Mouse (Mus musculus) stomach, embryonic 16.5 days (tissue): Measurements from ENCODE around the gene Fstl1. TPM values are rescaled to one million over a fixed set of nuclear protein-coding genes. Genes with fewer than 3 reads are reported as not detected.
A peak's percentile ranks its signal among the peaks of the same experiment; 100 is the strongest.

ENCODE experiments used
- ATAC-seq: fragments of 200-750 bp; cut with Nextera tagmentation; 2 replicates; pipeline ENCODE4 v1.8.0; 2017; ENCODE audit warnings: moderate number of reproducible peaks, moderate TSS enrichment; ENCODE audit not compliant: insufficient read depth, low FRiP score
- H3K27ac ChIP-seq: fragments of 300-500 bp; sonication (generic); 2 replicates; pipeline ENCODE4 v1.5.1; 2014; ENCODE audit warnings: low read length
- H3K27me3 ChIP-seq: fragments of 300-500 bp; sonication (generic); 2 replicates; pipeline ENCODE4 v1.6.1; 2014; ENCODE audit warnings: low read length, control low read depth, mixed read lengths; ENCODE audit not compliant: control insufficient read depth, insufficient read depth
- H3K36me3 ChIP-seq: fragments of 300-500 bp; sonication (generic); 2 replicates; pipeline ENCODE4 v1.6.1; 2014; ENCODE audit warnings: low read length; ENCODE audit not compliant: control insufficient read depth, insufficient read depth
- H3K4me1 ChIP-seq: fragments of 300-500 bp; sonication (generic); 2 replicates; pipeline ENCODE4 v1.6.1; 2014; ENCODE audit warnings: low read length, control low read depth, mixed read lengths; ENCODE audit not compliant: control insufficient read depth, insufficient read depth
- H3K4me2 ChIP-seq: fragments of 300-500 bp; sonication (generic); 2 replicates; pipeline ENCODE4 v1.6.1; 2014; ENCODE audit warnings: low read depth, low read length, mixed read lengths
- H3K4me3 ChIP-seq: fragments of 300-500 bp; sonication (generic); replicated peaks from 2 replicates; pipeline ENCODE4 v1.5.1; 2014; ENCODE audit warnings: mild to moderate bottlenecking, low read length
- H3K9ac ChIP-seq: fragments of 300-500 bp; sonication (generic); 2 replicates; pipeline ENCODE4 v1.6.1; 2014; ENCODE audit warnings: low read length
- H3K9me3 ChIP-seq: fragments of 300-500 bp; sonication (generic); replicated peaks from 2 replicates; pipeline ENCODE4 v1.6.1; 2016; ENCODE audit warnings: low read length, control low read depth; ENCODE audit not compliant: control insufficient read depth
- WGBS: fragments of 180-500 bp; shearing (Covaris S2); extraction: QIAGEN DNeasy Blood & Tissue Kit; methylation state at CpG from one replicate; pipeline ENCODE4 v1.1.7; 2014; 5-methylcytosine and 5-hydroxymethylcytosine counted together
- polyA plus RNA-seq: library from polyadenylated mRNA; unstranded; fragments of >200 nt; fragmentation: Nextera tagmentation; extraction: Ambion mirVana; gene quantifications from 2 replicates; pipeline ENCODE4 v1.2.1, GENCODE M21; 2015

Gene Fstl1
- polyA plus RNA-seq = 417 and 440 TPM in 2 replicates

GRCm38 (mm10) chr16:37776860-37777651 is at the start of gene Fstl1:
Fstl1 (plus strand) TSS chr16:37776873.
- Histone ChIP-seq H3K27ac (peak within 1 kb of the TSS; percentile 90), H3K4me3 (peak within 1 kb of the TSS; percentile 91)
- 0% methylated on average over 48 of the region's 52 CpGs for WGBS

GRCm38 (mm10) chr16:37728674-37729073 is 48.0 kb upstream of the Fstl1 start:
- no peaks in the 10 kb centered on the region for H3K27me3 ChIP-seq
- H3K4me1 ChIP-seq = peaks cover 10% of the 10 kb centered on the region; the same call in 1 of the 2 replicates
- H3K9ac ChIP-seq = no peak overlapping the region
- no peak overlapping the region for H3K4me3 ChIP-seq
- no peak for ATAC-seq
- H3K27ac ChIP-seq = no peak overlapping the region
- no peaks in the 10 kb centered on the region for H3K9me3 ChIP-seq
- H3K36me3 ChIP-seq = no peaks in the 10 kb centered on the region
- 57% methylated on average over 1 of the region's 1 CpGs for WGBS
- no peak overlapping the region for H3K4me2 ChIP-seq

More at GRCm38 (mm10) chr16:37776860-37777651, at the start of gene Fstl1:
- Histone ChIP-seq H3K4me2 (peak within 1 kb of the TSS; percentile 62), H3K4me1 (peaks cover 24% of the 10 kb centered on the region), H3K36me3 (peaks cover 3% of the 10 kb centered on the region; the same call in 1 of the 2 replicates), H3K27me3 (no peaks in the 10 kb centered on the region), H3K9ac (peak within 1 kb of the TSS; percentile 92), H3K9me3 (no peaks in the 10 kb centered on the region)
- peak; percentile 82 for ATAC-seq

DNA sequence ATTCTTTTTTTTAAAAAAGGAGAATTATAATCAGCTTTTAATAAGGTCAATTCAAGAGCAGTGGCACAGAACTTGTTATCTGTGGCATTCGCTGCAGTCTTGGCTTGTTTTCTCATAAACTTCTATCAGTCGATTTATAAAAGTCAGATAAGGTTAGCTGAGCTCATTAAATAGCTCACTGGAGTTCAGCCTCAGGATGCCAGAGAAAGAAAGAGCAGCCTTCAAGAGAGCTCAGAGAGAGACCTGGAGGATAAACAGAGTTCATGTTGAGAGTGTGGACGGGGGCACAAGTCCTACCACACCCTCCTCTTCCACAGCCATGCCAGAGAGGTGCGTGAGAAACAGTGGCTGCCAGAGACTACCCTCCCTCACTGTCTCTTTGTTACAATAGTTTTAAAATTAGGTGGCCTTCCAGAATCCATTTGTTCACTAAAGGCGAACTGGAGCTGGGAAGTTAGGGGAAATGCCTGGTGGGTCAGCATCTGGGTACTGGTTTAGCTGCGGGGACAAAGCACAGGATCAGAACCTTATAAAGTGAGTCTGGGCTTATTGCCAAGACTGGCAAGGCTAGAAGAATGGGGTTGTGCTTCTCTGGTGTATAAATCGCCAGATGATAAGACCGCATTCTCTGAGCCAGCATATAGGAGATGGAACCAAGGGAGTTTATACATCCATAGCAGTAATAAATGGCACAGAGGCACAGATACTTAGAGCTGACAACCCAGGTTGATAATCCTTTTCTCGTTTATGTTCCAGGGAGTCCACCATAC is 47.1 kb upstream of the Fstl1 start:
- Histone ChIP-seq H3K36me3 (no peaks in the 10 kb centered on the region), H3K9me3 (no peaks in the 10 kb centered on the region), H3K27ac (no peak overlapping the region), H3K9ac (no peak overlapping the region), H3K27me3 (no peaks in the 10 kb centered on the region), H3K4me2 (no peak overlapping the region), H3K4me3 (no peak overlapping the region), H3K4me1 (peaks cover 10% of the 10 kb centered on the region; the same call in 1 of the 2 replicates)
- 54% methylated on average over 9 of the region's 9 CpGs for WGBS
- ATAC-seq = no peak

DNA sequence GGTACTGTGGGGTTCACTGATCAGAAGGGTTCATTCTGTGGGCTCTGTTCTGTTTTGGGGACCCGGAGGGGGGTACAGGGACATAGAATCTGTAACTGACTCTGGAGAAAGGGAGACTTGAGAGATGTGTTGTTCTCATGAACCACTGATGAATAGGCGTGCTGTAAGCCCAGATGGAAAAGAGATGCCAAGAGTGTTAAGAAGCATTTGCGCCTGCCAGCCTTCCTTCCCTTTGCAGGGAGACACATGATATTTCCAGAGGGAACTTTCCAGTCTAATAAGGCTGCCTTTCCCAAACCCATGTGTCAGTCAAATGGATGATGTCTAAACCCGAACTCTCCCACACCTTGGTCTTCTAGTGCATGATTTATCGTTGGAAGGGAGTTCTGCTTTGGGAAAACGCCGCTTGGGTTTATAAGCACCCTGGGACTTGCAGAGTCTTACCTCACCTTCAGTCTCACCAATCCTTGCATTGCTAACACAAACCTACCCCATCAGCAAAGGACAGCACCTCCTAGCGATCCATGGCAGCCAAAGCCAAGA is 46.3 kb upstream of the Fstl1 start:
- H3K27ac ChIP-seq = 0 out of 2 replicates have a peak overlapping the region, but pooled peaks have one; percentile 8
- ATAC-seq = no peak

DNA sequence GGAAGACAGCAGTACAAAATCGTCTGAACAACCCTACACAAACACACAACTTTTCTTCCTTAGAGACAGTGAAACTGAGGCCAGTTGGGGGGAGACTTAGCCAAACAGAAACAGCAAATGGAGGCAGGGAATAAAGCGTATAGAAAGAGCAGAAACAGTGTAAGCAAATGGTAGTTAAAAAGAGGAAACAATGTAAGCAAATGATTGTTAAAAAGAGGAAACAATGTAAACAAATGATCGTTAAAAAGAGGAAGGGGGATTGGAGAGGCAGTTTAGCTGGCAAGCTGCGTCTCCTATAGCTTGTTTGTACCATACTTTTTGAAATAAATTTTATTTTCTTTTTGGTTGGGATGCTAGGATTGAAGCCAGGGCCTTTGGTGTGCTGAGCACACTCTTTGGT is 45.2 kb upstream of the Fstl1 start:
- Histone ChIP-seq H3K4me2 (no peak overlapping the region), H3K27ac (peak overlapping the region; percentile 76), H3K36me3 (no peaks in the 10 kb centered on the region), H3K9ac (no peak overlapping the region), H3K4me1 (peaks cover 10% of the 10 kb centered on the region; the same call in 1 of the 2 replicates), H3K27me3 (no peaks in the 10 kb centered on the region), H3K9me3 (no peaks in the 10 kb centered on the region), H3K4me3 (no peak overlapping the region)
- WGBS = 34% methylated on average over 4 of the region's 4 CpGs
- ATAC-seq = no peak

More for the DNA sequence above, 46.3 kb upstream of the Fstl1 start:
- Histone ChIP-seq H3K4me3 (no peak overlapping the region), H3K9me3 (no peaks in the 10 kb centered on the region), H3K4me2 (no peak overlapping the region), H3K4me1 (peaks cover 10% of the 10 kb centered on the region; the same call in 1 of the 2 replicates), H3K36me3 (no peaks in the 10 kb centered on the region), H3K27me3 (no peaks in the 10 kb centered on the region), H3K9ac (no peak overlapping the region)
- WGBS = 85% methylated on average over 8 of the region's 8 CpGs

GRCm38 (mm10) chr16:37732023-37732761 is 44.5 kb upstream of the Fstl1 start:
- Histone ChIP-seq H3K4me1 (peaks cover 10% of the 10 kb centered on the region; the same call in 1 of the 2 replicates), H3K27ac (peak overlapping the region; percentile 76), H3K9ac (0 out of 2 replicates have a peak overlapping the region, but pooled peaks have one; percentile 10), H3K4me3 (no peak overlapping the region), H3K9me3 (no peaks in the 10 kb centered on the region), H3K36me3 (no peaks in the 10 kb centered on the region), H3K4me2 (peak overlapping the region; percentile 0; the same call in 1 of the 2 replicates), H3K27me3 (no peaks in the 10 kb centered on the region)
- 50% methylated on average over 7 of the region's 7 CpGs for WGBS
- peak; percentile 83 for ATAC-seq

DNA sequence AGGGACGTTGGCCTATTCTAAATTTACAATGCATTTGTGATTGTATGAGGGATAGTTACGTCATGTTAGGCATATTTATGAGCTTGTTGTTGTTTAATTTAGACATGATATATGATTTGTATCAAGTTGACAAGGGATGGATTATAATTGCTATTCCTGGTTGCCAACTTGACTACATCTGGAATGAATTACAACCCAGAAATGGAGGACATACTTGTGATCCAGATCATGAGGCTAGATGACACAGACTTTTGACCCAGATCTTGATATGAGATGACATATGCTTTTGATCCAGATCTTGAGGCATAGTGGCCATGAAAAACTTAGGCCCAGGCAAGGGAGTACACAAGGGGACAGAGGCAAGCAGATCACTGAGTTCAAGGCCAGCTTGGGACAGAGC is 36.6 kb upstream of the Fstl1 start:
- no peak overlapping the region for H3K9ac ChIP-seq
- no peaks in the 10 kb centered on the region for H3K27me3 ChIP-seq

DNA sequence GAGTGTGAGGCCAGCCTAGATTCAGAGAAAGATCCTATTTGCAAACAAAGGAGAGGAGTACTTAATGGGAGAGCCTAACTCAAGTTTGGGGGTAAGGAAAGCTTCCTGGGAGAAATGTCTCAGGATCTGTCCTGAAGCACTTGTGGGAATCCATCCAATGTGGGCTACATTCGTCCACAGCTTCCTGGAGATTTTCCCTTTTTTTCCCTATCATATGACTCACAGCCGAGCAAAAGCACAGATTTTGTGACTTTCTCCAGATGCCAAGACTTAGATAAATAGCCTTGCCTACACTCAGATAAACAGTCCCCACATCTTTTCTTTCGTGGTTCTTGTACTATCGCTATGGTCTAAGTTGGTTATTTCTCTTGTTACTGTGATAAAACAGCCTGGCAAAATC is 34.4 kb upstream of the Fstl1 start:
- H3K27me3 ChIP-seq = no peaks in the 10 kb centered on the region
- H3K27ac ChIP-seq = no peak overlapping the region
- H3K4me3 ChIP-seq = no peak overlapping the region
- no peak for ATAC-seq
- no peaks in the 10 kb centered on the region for H3K4me1 ChIP-seq
- 26% methylated on average over 4 of the region's 4 CpGs for WGBS
- H3K4me2 ChIP-seq = no peak overlapping the region
- H3K36me3 ChIP-seq = no peaks in the 10 kb centered on the region
- no peak overlapping the region for H3K9ac ChIP-seq
- no peaks in the 10 kb centered on the region for H3K9me3 ChIP-seq

More for the DNA sequence above, 36.6 kb upstream of the Fstl1 start:
- no peak overlapping the region for H3K4me3 ChIP-seq
- H3K4me2 ChIP-seq = no peak overlapping the region
- no peaks in the 10 kb centered on the region for H3K4me1 ChIP-seq
- WGBS = 78% methylated on average over 2 of the region's 2 CpGs
- no peaks in the 10 kb centered on the region for H3K9me3 ChIP-seq
- ATAC-seq = no peak
- H3K27ac ChIP-seq = no peak overlapping the region
- no peaks in the 10 kb centered on the region for H3K36me3 ChIP-seq
